Mouse (Mus musculus) bone marrow macrophage, adult 2 months (primary cell): ENCODE results near the gene Spem2.

Experiments used
- CTCF ChIP-seq: IDR thresholded peaks from 2 replicates; pipeline ENCODE4 v1.5.1; 2012; ENCODE audit warnings: low read depth, mild to moderate bottlenecking, low read length, moderate library complexity
- POLR2A ChIP-seq: IDR thresholded peaks from 2 replicates; pipeline ENCODE4 v1.6.1; 2012; ENCODE audit warnings: mild to moderate bottlenecking, low read depth, low read length, borderline replicate concordance

GRCm38 (mm10) chr11:69778258-69778982, 39.8 kb downstream of the Spem2 start:
- TF ChIP-seq CTCF (no peak), POLR2A (no peak)
